Mouse (Mus musculus) brain, embryonic 14.5 days (tissue): ENCODE results near the gene Ctu2. TPM values are rescaled to one million over a fixed set of nuclear protein-coding genes. Genes with fewer than 3 reads are reported as not detected.

Experiments used
- DNase-seq: peaks from one replicate; pipeline ENCODE4 v3.0.0-alpha.2; 2011; ENCODE audit warnings: low read depth
- CTCF ChIP-seq: fragments of 200-500 bp; IDR thresholded peaks from 2 replicates; pipeline ENCODE4 v1.5.1; 2012; ENCODE audit warnings: inconsistent platforms, mild to moderate bottlenecking, moderate library complexity, borderline replicate concordance; ENCODE audit not compliant: insufficient read depth, insufficient read length; ENCODE audit errors: extremely low read depth
- POLR2A ChIP-seq: fragments of 200-500 bp; IDR thresholded peaks from 2 replicates; pipeline ENCODE4 v1.6.1; 2012; ENCODE audit warnings: mild to moderate bottlenecking, inconsistent platforms, borderline replicate concordance; ENCODE audit not compliant: poor library complexity, insufficient read depth, insufficient read length, severe bottlenecking; ENCODE audit errors: extremely low read depth
- polyA plus RNA-seq: library from polyadenylated mRNA; depleted of rRNA; stranded (reverse); fragments of >200 nt; gene quantifications from 2 replicates; pipeline ENCODE4 v1.2.3, GENCODE M21; 2012; rRNA removed

Ctu2 gene
- polyA plus RNA-seq, 1 experiment = 58.5 TPM

- no peak for DNase-seq
- TF ChIP-seq CTCF (no peak), POLR2A (no peak)
Measured at GRCm38 (mm10) chr8:122531312-122531711, 55.4 kb downstream of the Ctu2 start.

Other genes with a start within 250 kb of the Ctu2 start
- 8.1 and 16.9 TPM in 2 replicates for gene Zfpm1, start 194.0 kb upstream of the Ctu2 start, polyA plus RNA-seq
- 0.09 and 0.10 TPM in 2 replicates for gene Trhr2, start 115.4 kb upstream of the Ctu2 start, polyA plus RNA-seq
- gene Zc3h18, start 99.5 kb upstream of the Ctu2 start, polyA plus RNA-seq = 44.5 and 51.8 TPM in 2 replicates
- 0.92 and 0.97 TPM in 2 replicates for gene Il17c, start 54.1 kb upstream of the Ctu2 start, polyA plus RNA-seq
- gene Cyba, start 43.2 kb upstream of the Ctu2 start, polyA plus RNA-seq = 22.3 and 25.7 TPM in 2 replicates
- gene Mvd, start 32.7 kb upstream of the Ctu2 start, polyA plus RNA-seq = 60.8 and 63.9 TPM in 2 replicates
- gene Snai3, start 15.4 kb upstream of the Ctu2 start, polyA plus RNA-seq = not detected in 2 replicates
- 59.5 and 80.9 TPM in 2 replicates for gene Rnf166, start 79 bp upstream of the Ctu2 start, polyA plus RNA-seq
- gene Piezo1, start 75.2 kb downstream of the Ctu2 start, polyA plus RNA-seq = 12.8 and 13.4 TPM in 2 replicates
- gene Cdt1, start 91.9 kb downstream of the Ctu2 start, polyA plus RNA-seq = 21.3 and 31.8 TPM in 2 replicates
- gene Aprt, start 100.8 kb downstream of the Ctu2 start, polyA plus RNA-seq = 103 and 126 TPM in 2 replicates
- 5.9 and 8.2 TPM in 2 replicates for gene Galns, start 135.3 kb downstream of the Ctu2 start, polyA plus RNA-seq
- gene Trappc2l, start 135.5 kb downstream of the Ctu2 start, polyA plus RNA-seq = 132 and 142 TPM in 2 replicates
- 0.07 TPM in 1 of 2 replicates, not detected in the other for gene Pabpn1l, start 146.6 kb downstream of the Ctu2 start, polyA plus RNA-seq
- gene Cbfa2t3, start 223.0 kb downstream of the Ctu2 start, polyA plus RNA-seq = 9.5 and 30.2 TPM in 2 replicates